Mouse (Mus musculus) liver, postnatal 0 days (tissue): ENCODE measurements around the gene Kcna3. TPM values are rescaled to one million over a fixed set of nuclear protein-coding genes. Genes with fewer than 3 reads are reported as not detected.

Source experiments
- ATAC-seq: fragments of 200-750 bp; cut with Nextera tagmentation; 2 replicates; pipeline ENCODE4 v1.8.0; 2017; ENCODE audit warnings: mild to moderate bottlenecking, moderate library complexity
- DNase-seq: peaks from one replicate; pipeline ENCODE4 v3.0.0-alpha.2; 2016
- H3K27ac ChIP-seq: fragments of 300-500 bp; sonication (generic); 2 replicates; pipeline ENCODE4 v1.5.1; 2014; ENCODE audit warnings: antibody characterized with exemption, moderate library complexity, mild to moderate bottlenecking, low read depth
- H3K27me3 ChIP-seq: fragments of 300-500 bp; sonication (generic); 2 replicates; pipeline ENCODE4 v1.6.1; 2014; ENCODE audit warnings: low read length, control low read depth, mixed read lengths; ENCODE audit not compliant: insufficient read depth
- H3K36me3 ChIP-seq: fragments of 300-500 bp; sonication (generic); replicated peaks from 2 replicates; pipeline ENCODE4 v1.6.1; 2014; ENCODE audit warnings: mild to moderate bottlenecking, control low read depth, low read length, moderate library complexity, mixed read lengths; ENCODE audit not compliant: insufficient read depth
- H3K4me1 ChIP-seq: fragments of 300-500 bp; sonication (generic); 2 replicates; pipeline ENCODE4 v1.6.1; 2014; ENCODE audit warnings: antibody characterized with exemption, mild to moderate bottlenecking, control low read depth; ENCODE audit not compliant: insufficient read depth
- H3K4me2 ChIP-seq: fragments of 300-500 bp; sonication (generic); 2 replicates; pipeline ENCODE4 v1.6.1; 2014; ENCODE audit warnings: low read depth, mild to moderate bottlenecking, low read length, moderate library complexity, mixed read lengths
- H3K4me3 ChIP-seq: fragments of 300-500 bp; sonication (generic); 2 replicates; pipeline ENCODE4 v1.5.1; 2014; ENCODE audit warnings: low read depth, low read length
- H3K9ac ChIP-seq: fragments of 300-500 bp; sonication (generic); replicated peaks from 2 replicates; pipeline ENCODE4 v1.6.1; 2014; ENCODE audit warnings: mild to moderate bottlenecking, moderate library complexity
- H3K9me3 ChIP-seq: fragments of 300-500 bp; sonication (generic); 2 replicates; pipeline ENCODE4 v1.6.1; 2016; ENCODE audit warnings: mild to moderate bottlenecking, control low read depth, low read length, mixed read lengths
- CTCF ChIP-seq: sonication (generic); IDR thresholded peaks from 2 replicates; pipeline ENCODE4 v1.5.1; 2016; ENCODE audit warnings: antibody characterized with exemption, low read depth
- EP300 ChIP-seq: IDR thresholded peaks from 2 replicates; pipeline ENCODE4 v1.6.1; 2016; ENCODE audit warnings: antibody characterized with exemption, low read depth, mild to moderate bottlenecking
- WGBS: fragments of 180-500 bp; shearing (Covaris S2); extraction: QIAGEN DNeasy Blood & Tissue Kit; methylation state at CpG from one replicate; pipeline ENCODE4 v1.1.7; 2014; ENCODE audit not compliant: insufficient replicate concordance; 5-methylcytosine and 5-hydroxymethylcytosine counted together
- polyA plus RNA-seq: library from polyadenylated mRNA; unstranded; fragments of >200 nt; fragmentation: Nextera tagmentation; extraction: Ambion mirVana; gene quantifications from 2 replicates; pipeline ENCODE4 v1.2.1, GENCODE M21; 2015

Kcna3 gene
- polyA plus RNA-seq, 1 experiment from 2014 or later = 1.2 TPM

GRCm38 (mm10) chr3:107041718-107042117, 5.7 kb downstream of the Kcna3 start:
- Histone ChIP-seq H3K27me3 (peaks cover 14% of the 10 kb centered on the region), H3K4me2 (no peak overlapping the region), H3K36me3 (no peaks in the 10 kb centered on the region), H3K4me3 (no peak overlapping the region), H3K9ac (no peak overlapping the region), H3K27ac (no peak overlapping the region), H3K4me1 (peaks cover 4% of the 10 kb centered on the region), H3K9me3 (no peaks in the 10 kb centered on the region)
- ATAC-seq (no peak), DNase-seq (no peak)
- WGBS = 71% methylated on average over 1 of the region's 1 CpGs
- no peak for TF ChIP-seq CTCF
- TF ChIP-seq EP300 = no peak

GRCm38 (mm10) chr3:107061468-107061867, 25.5 kb downstream of the Kcna3 start:
- H3K4me1 ChIP-seq = no peaks in the 10 kb centered on the region
- WGBS = 78% methylated on average over 1 of the region's 1 CpGs
- ATAC-seq = no peak

GRCm38 (mm10) chr3:107062771-107063170, 26.8 kb downstream of the Kcna3 start:
- TF ChIP-seq EP300 (no peak), CTCF (no peak)
- no peak overlapping the region for H3K27ac ChIP-seq
- ATAC-seq (no peak), DNase-seq (no peak)
- H3K4me2 ChIP-seq = no peak overlapping the region
- no peak overlapping the region for H3K4me3 ChIP-seq
- no peaks in the 10 kb centered on the region for H3K27me3 ChIP-seq
- H3K9me3 ChIP-seq = no peaks in the 10 kb centered on the region
- no peaks in the 10 kb centered on the region for H3K4me1 ChIP-seq
- no peak overlapping the region for H3K9ac ChIP-seq
- 40% methylated on average over 1 of the region's 1 CpGs for WGBS
- no peaks in the 10 kb centered on the region for H3K36me3 ChIP-seq

More at GRCm38 (mm10) chr3:107061468-107061867, 25.5 kb downstream of the Kcna3 start:
- DNase-seq = no peak
- Histone ChIP-seq H3K9ac (no peak overlapping the region), H3K27me3 (no peaks in the 10 kb centered on the region), H3K36me3 (no peaks in the 10 kb centered on the region), H3K9me3 (no peaks in the 10 kb centered on the region), H3K4me3 (no peak overlapping the region), H3K4me2 (no peak overlapping the region), H3K27ac (no peak overlapping the region)
- no peak for TF ChIP-seq EP300
- no peak for TF ChIP-seq CTCF

DNA sequence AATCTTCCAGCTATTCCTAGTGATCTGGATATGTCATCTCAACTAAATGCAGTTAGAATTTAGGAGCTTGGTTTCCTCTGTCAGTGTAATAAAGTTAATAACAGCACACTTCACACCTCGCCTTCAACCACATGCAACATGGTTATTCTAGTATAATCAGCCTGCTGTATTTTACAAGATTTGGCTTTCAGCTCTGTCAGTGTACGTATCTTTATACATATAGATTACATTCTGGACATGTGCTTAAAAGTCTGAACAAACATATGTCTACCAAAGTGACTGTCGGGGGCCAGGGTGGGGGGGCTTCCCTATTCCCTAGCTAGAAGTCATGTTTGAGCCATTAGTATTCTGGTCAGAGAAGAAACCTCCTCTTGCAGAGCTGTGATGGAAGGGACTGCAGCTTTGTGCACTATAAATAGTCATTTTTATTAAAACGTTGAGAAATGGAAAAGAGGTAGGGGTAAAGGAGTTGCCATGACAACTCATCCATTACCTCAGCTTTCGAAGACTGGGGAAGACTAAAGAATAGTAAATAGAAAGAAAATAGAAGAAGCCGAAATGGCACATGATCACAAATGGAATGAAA, 29.6 kb downstream of the Kcna3 start:
- Histone ChIP-seq H3K27ac (no peak overlapping the region), H3K27me3 (no peaks in the 10 kb centered on the region), H3K4me1 (no peaks in the 10 kb centered on the region), H3K4me3 (no peak overlapping the region), H3K36me3 (no peaks in the 10 kb centered on the region), H3K9me3 (no peaks in the 10 kb centered on the region), H3K4me2 (no peak overlapping the region), H3K9ac (no peak overlapping the region)
- WGBS = 67% methylated on average over 6 of the region's 6 CpGs
- TF ChIP-seq EP300 = no peak
- TF ChIP-seq CTCF = no peak
- DNase-seq (no peak), ATAC-seq (no peak)

- Histone ChIP-seq H3K9me3 (no peaks in the 10 kb centered on the region), H3K27ac (no peak overlapping the region), H3K4me1 (no peaks in the 10 kb centered on the region), H3K27me3 (no peaks in the 10 kb centered on the region), H3K4me3 (no peak overlapping the region), H3K9ac (no peak overlapping the region), H3K36me3 (no peaks in the 10 kb centered on the region), H3K4me2 (no peak overlapping the region)
- WGBS = 71% methylated on average over 7 of the region's 7 CpGs
- ATAC-seq (no peak), DNase-seq (no peak)
- TF ChIP-seq EP300 (no peak), CTCF (no peak)
These were observed 30.3 kb downstream of the Kcna3 start for GRCm38 (mm10) chr3:107066165-107066850.

- TF ChIP-seq CTCF = no peak
- TF ChIP-seq EP300 = no peak
- Histone ChIP-seq H3K9ac (no peak overlapping the region), H3K9me3 (no peaks in the 10 kb centered on the region), H3K36me3 (no peaks in the 10 kb centered on the region), H3K27me3 (no peaks in the 10 kb centered on the region), H3K27ac (no peak overlapping the region), H3K4me2 (no peak overlapping the region), H3K4me1 (no peaks in the 10 kb centered on the region), H3K4me3 (no peak overlapping the region)
- DNase-seq (no peak), ATAC-seq (no peak)
- WGBS = 44% methylated on average over 6 of the region's 6 CpGs
These were observed 31.3 kb downstream of the Kcna3 start for GRCm38 (mm10) chr3:107067245-107067644.
